ENCODE assay signal across 24 mouse cellular contexts in the genomic region with DNA sequence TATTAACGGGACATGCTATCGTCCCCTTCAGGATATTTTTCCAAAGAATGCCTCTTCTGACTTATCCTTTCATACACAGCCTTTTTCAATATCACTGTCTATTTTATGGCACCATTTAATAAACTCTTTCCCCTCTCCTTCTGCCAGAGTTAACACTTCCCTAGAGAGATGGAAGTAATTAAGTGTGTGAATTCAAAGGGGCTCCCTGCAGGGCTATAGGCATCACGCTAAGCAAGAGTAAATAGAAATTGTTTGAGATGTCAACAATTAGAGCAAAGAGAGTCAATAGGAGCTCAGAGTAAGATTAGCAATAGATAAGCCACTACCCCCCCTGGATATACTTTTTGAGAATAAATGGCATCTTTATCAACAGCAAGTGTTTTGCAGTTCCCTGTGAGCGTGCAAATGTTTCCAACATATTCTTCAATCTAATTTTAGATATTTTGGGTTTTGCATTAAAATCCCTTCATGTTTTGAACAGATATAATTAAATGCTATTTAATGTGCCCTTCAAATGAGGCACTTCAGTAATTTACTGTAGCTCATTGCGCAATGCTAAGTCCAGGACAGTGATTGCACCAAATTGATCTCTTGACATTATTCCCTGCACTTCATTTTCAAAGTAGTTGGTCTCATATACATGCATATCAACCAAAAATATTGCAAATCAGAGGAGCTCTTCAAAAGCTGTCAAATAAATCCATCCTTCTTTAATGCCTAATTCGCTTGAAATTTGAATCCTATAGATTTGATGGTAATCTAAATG.
A peak's percentile ranks its signal among the peaks of the same experiment; 100 is the strongest.
DNase-seq lines count a peak whose midpoint lies in the region; ATAC-seq lines count a peak whose summit lies in the region.
"Had no signal": no experiment of that assay in that cellular context is flagged by ENCODE, and none has a peak within 500 bp of the region (broad histone marks: within the 10 kb centered on the region; RNA-seq: fewer than 3 reads in every experiment).

No protein-coding gene starts in this region.

- no peak overlapping the region for H3K9ac ChIP-seq in hindbrain, embryonic 12.5 days
- no peak overlapping the region for H3K9ac ChIP-seq in neural tube, embryonic 12.5 days
- no peak overlapping the region for H3K9ac ChIP-seq in midbrain, embryonic 14.5 days (replicated peaks; ENCODE audit: low read length)
- H3K9ac ChIP-seq: embryonic facial prominence, embryonic 15.5 days; liver, postnatal 0 days; stomach, embryonic 15.5 days had no signal

- H3K27ac ChIP-seq in hindbrain, embryonic 12.5 days: no peak overlapping the region
- no peak overlapping the region for H3K27ac ChIP-seq in hindbrain, embryonic 10.5 days
- H3K27ac ChIP-seq in neural tube, embryonic 12.5 days: no peak overlapping the region
- no peak overlapping the region for H3K27ac ChIP-seq in midbrain, embryonic 14.5 days (replicated peaks; ENCODE audit: low read depth, low read length)
- H3K27ac ChIP-seq: embryonic facial prominence, embryonic 15.5 days; gastrocnemius, adult 2 months; kidney, postnatal 0 days; limb, embryonic 10.5 days; macrophage; stomach, embryonic 15.5 days had no signal

- H3K4me1 ChIP-seq in hindbrain, embryonic 12.5 days: 0 out of 2 replicates have a peak, but pooled peaks cover 2% of the 10 kb centered on the region
- H3K4me1 ChIP-seq in hindbrain, embryonic 10.5 days (replicated peaks): no peaks in the 10 kb centered on the region
- H3K4me1 ChIP-seq in neural tube, embryonic 12.5 days: no peaks in the 10 kb centered on the region
- H3K4me1 ChIP-seq in midbrain, embryonic 14.5 days (ENCODE audit: control insufficient read depth, insufficient read depth, low read length): no peaks in the 10 kb centered on the region
- H3K4me1 ChIP-seq: embryonic facial prominence, embryonic 15.5 days; limb, embryonic 10.5 days; stomach, embryonic 15.5 days had no signal

- H3K36me3 ChIP-seq in hindbrain, embryonic 12.5 days: no peaks in the 10 kb centered on the region
- H3K36me3 ChIP-seq in hindbrain, embryonic 10.5 days: no peaks in the 10 kb centered on the region
- H3K36me3 ChIP-seq in neural tube, embryonic 12.5 days: no peaks in the 10 kb centered on the region
- H3K36me3 ChIP-seq in midbrain, embryonic 14.5 days (ENCODE audit: control insufficient read depth, insufficient read depth, low read length): no peaks in the 10 kb centered on the region
- H3K36me3 ChIP-seq: embryonic facial prominence, embryonic 15.5 days; limb, embryonic 10.5 days; stomach, embryonic 15.5 days had no signal

- H3K9me3 ChIP-seq in hindbrain, embryonic 12.5 days (replicated peaks): no peaks in the 10 kb centered on the region
- H3K9me3 ChIP-seq in hindbrain, embryonic 10.5 days: no peaks in the 10 kb centered on the region
- H3K9me3 ChIP-seq in neural tube, embryonic 12.5 days: no peaks in the 10 kb centered on the region
- no peaks in the 10 kb centered on the region for H3K9me3 ChIP-seq in midbrain, embryonic 14.5 days (ENCODE audit: control insufficient read depth, low read length)
- H3K9me3 ChIP-seq: embryonic facial prominence, embryonic 15.5 days; limb, embryonic 10.5 days; stomach, embryonic 15.5 days had no signal

- no peaks in the 10 kb centered on the region for H3K27me3 ChIP-seq in hindbrain, embryonic 12.5 days
- no peaks in the 10 kb centered on the region for H3K27me3 ChIP-seq in hindbrain, embryonic 10.5 days (ENCODE audit: insufficient read depth, poor library complexity, severe bottlenecking)
- no peaks in the 10 kb centered on the region for H3K27me3 ChIP-seq in neural tube, embryonic 12.5 days (replicated peaks)
- no peaks in the 10 kb centered on the region for H3K27me3 ChIP-seq in midbrain, embryonic 14.5 days (ENCODE audit: control insufficient read depth, insufficient read depth, low read length)
- H3K27me3 ChIP-seq: embryonic facial prominence, embryonic 15.5 days; stomach, embryonic 15.5 days had no signal

- H3K4me3 ChIP-seq in hindbrain, embryonic 12.5 days: no peak overlapping the region
- no peak overlapping the region for H3K4me3 ChIP-seq in hindbrain, embryonic 10.5 days
- no peak overlapping the region for H3K4me3 ChIP-seq in neural tube, embryonic 12.5 days
- no peak overlapping the region for H3K4me3 ChIP-seq in midbrain, embryonic 14.5 days (replicated peaks; ENCODE audit: low read depth, low read length)
- H3K4me3 ChIP-seq: embryonic facial prominence, embryonic 15.5 days; gastrocnemius, adult 2 months; limb, embryonic 10.5 days; stomach, embryonic 15.5 days had no signal

- peak; percentile 35; the same call in 1 of the 2 replicates for ATAC-seq in hindbrain, embryonic 12.5 days (ENCODE audit: low FRiP score)
- peak; percentile 44; the same call in 1 of the 2 replicates for ATAC-seq in neural tube, embryonic 12.5 days (ENCODE audit: low FRiP score, low read depth)
- no peak for ATAC-seq in midbrain, embryonic 14.5 days (ENCODE audit: low FRiP score, low TSS enrichment)
- ATAC-seq: inflammation-experienced regulatory T-cells, adult 6 months; liver, postnatal 0 days; lung, postnatal 0 days had no signal

- WGBS in hindbrain, embryonic 12.5 days: 55% methylated on average over 6 of the region's 6 CpGs
- 61% methylated on average over 6 of the region's 6 CpGs for WGBS in hindbrain, embryonic 10.5 days
- WGBS in neural tube, embryonic 12.5 days: 61% methylated on average over 6 of the region's 6 CpGs
- WGBS in midbrain, embryonic 14.5 days: 58% methylated on average over 6 of the region's 6 CpGs

- DNase-seq in hindbrain, embryonic 10.5 days (ENCODE audit: low spot score): no peak
- DNase-seq in neural tube, embryonic 10.5 days (ENCODE audit: extremely low spot score, low spot score): no peak
- peak; percentile 39 for DNase-seq in midbrain, embryonic 14.5 days
- no peak for DNase-seq in testis, postnatal 14 days (ENCODE audit: low spot score)
- DNase-seq in urinary bladder, postnatal 10 days (ENCODE audit: low spot score): no peak
- DNase-seq: adrenal gland, postnatal 10 days; cerebellum, adult 8-10 months; cerebellum, postnatal 36 days; embryo, embryonic 11 days; gastrocnemius, adult 2 months; kidney, adult 18-20 months; liver; liver, postnatal 0 days; thymus, adult 18-20 months; thymus, postnatal 36 days had no signal

- no peak overlapping the region for H3K4me2 ChIP-seq in hindbrain, embryonic 12.5 days (replicated peaks)
- no peak overlapping the region for H3K4me2 ChIP-seq in neural tube, embryonic 12.5 days (replicated peaks)
- H3K4me2 ChIP-seq in midbrain, embryonic 14.5 days (ENCODE audit: low read length): no peak overlapping the region
- H3K4me2 ChIP-seq: embryonic facial prominence, embryonic 15.5 days; stomach, embryonic 15.5 days had no signal
